Mouse (Mus musculus) hindbrain, embryonic 14.5 days (tissue): Measurements from ENCODE around the gene Olfr1184. TPM values are rescaled to one million over a fixed set of nuclear protein-coding genes. Genes with fewer than 3 reads are reported as not detected.
"Not testable (repeated sequence)": the region's sequence is repeated elsewhere in the genome, so short reads cannot be mapped to it uniquely, and the experiment has no call there.

Source experiments
- ATAC-seq: fragments of 200-750 bp; cut with Nextera tagmentation; 2 replicates; pipeline ENCODE4 v1.8.0; 2017; ENCODE audit warnings: moderate number of reproducible peaks, mild to moderate bottlenecking, moderate TSS enrichment, moderate library complexity; ENCODE audit not compliant: low FRiP score
- DNase-seq: peaks from one replicate; pipeline ENCODE4 v3.0.0-alpha.2; 2015; ENCODE audit warnings: low spot score
- H3K27ac ChIP-seq: fragments of 300-500 bp; sonication (generic); 2 replicates; pipeline ENCODE4 v1.5.1; 2014; ENCODE audit warnings: mild to moderate bottlenecking, moderate library complexity
- H3K27me3 ChIP-seq: fragments of 300-500 bp; sonication (generic); 2 replicates; pipeline ENCODE4 v1.6.1; 2014; ENCODE audit warnings: mild to moderate bottlenecking, low read length, mixed read lengths; ENCODE audit not compliant: control insufficient read depth, insufficient read depth
- H3K36me3 ChIP-seq: fragments of 300-500 bp; sonication (generic); replicated peaks from 2 replicates; pipeline ENCODE4 v1.6.1; 2014; ENCODE audit not compliant: control insufficient read depth, insufficient read depth
- H3K4me1 ChIP-seq: fragments of 300-500 bp; sonication (generic); replicated peaks from 2 replicates; pipeline ENCODE4 v1.6.1; 2014; ENCODE audit warnings: antibody characterized with exemption, low read length, mixed read lengths; ENCODE audit not compliant: control insufficient read depth, insufficient read depth
- H3K4me2 ChIP-seq: fragments of 300-500 bp; sonication (generic); replicated peaks from 2 replicates; pipeline ENCODE4 v1.6.1; 2014; ENCODE audit warnings: mild to moderate bottlenecking, moderate library complexity
- H3K4me3 ChIP-seq: fragments of 300-500 bp; sonication (generic); replicated peaks from 2 replicates; pipeline ENCODE4 v1.5.1; 2014; ENCODE audit warnings: mild to moderate bottlenecking, low read length
- H3K9ac ChIP-seq: fragments of 300-500 bp; sonication (generic); 2 replicates; pipeline ENCODE4 v1.6.1; 2014
- H3K9me3 ChIP-seq: fragments of 300-500 bp; sonication (generic); 2 replicates; pipeline ENCODE4 v1.6.1; 2016; ENCODE audit warnings: low read length; ENCODE audit not compliant: control insufficient read depth
- WGBS: fragments of 180-500 bp; shearing (Covaris S2); extraction: QIAGEN DNeasy Blood & Tissue Kit; methylation state at CpG from one replicate; pipeline ENCODE4 v1.1.7; 2014; 5-methylcytosine and 5-hydroxymethylcytosine counted together
- polyA plus RNA-seq: library from polyadenylated mRNA; unstranded; fragments of >200 nt; fragmentation: Nextera tagmentation; extraction: Ambion mirVana; gene quantifications from 2 replicates; pipeline ENCODE4 v1.2.1, GENCODE M21; 2014

The Olfr1184 gene
- polyA plus RNA-seq, result not detected in 2 replicates

- Histone ChIP-seq H3K36me3 (no peaks in the 10 kb centered on the region), H3K9me3 (no peaks in the 10 kb centered on the region), H3K4me1 (no peaks in the 10 kb centered on the region), H3K9ac (no peak within 1 kb of the TSS), H3K27me3 (no peaks in the 10 kb centered on the region), H3K4me2 (no peak within 1 kb of the TSS), H3K4me3 (no peak within 1 kb of the TSS), H3K27ac (no peak within 1 kb of the TSS)
- ATAC-seq, result no peak
- 94% methylated on average over 2 of the region's 2 CpGs for WGBS
- DNase-seq, result no peak
Measured at GRCm38 (mm10) chr2:88483298-88483697, at the start of gene Olfr1184. Gene Olfr1184, plus strand, starts transcription at chr2:88483598.

DNA sequence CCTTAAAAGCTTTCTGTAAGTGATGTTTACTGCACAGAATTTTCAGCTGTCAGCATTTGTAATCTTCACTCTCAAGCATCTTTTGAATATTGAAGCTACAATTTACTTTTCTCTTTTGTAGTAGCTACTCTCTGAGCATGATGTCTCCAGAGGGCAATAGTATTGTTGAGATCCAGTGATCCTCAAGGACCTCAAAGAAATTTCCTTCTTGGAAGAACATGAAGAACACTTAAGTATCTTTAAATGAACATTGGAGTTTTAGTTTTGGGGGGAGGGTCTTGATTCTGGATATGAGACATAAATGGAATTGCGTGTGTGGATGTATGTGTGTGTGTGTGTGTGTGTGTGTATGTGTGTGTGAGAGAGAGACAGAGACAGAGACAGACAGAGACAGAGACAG, 34.4 kb upstream of the Olfr1184 start, which contains the start of gene Gm13757:
Gm13757 (minus strand) TSS at position 101 of the 400 bp plus-strand sequence.
- H3K27ac ChIP-seq, result no peak within 1 kb of the TSS
- no peaks in the 10 kb centered on the region for H3K9me3 ChIP-seq
- no peak within 1 kb of the TSS for H3K4me3 ChIP-seq
- H3K4me1 ChIP-seq, result no peaks in the 10 kb centered on the region
- no peak for ATAC-seq
- H3K27me3 ChIP-seq, result no peaks in the 10 kb centered on the region
- DNase-seq, result no peak
- WGBS, result 100% methylated on average over 1 of the region's 1 CpGs
- no peaks in the 10 kb centered on the region for H3K36me3 ChIP-seq
- no peak within 1 kb of the TSS for H3K4me2 ChIP-seq
- H3K9ac ChIP-seq, result no peak within 1 kb of the TSS

DNA sequence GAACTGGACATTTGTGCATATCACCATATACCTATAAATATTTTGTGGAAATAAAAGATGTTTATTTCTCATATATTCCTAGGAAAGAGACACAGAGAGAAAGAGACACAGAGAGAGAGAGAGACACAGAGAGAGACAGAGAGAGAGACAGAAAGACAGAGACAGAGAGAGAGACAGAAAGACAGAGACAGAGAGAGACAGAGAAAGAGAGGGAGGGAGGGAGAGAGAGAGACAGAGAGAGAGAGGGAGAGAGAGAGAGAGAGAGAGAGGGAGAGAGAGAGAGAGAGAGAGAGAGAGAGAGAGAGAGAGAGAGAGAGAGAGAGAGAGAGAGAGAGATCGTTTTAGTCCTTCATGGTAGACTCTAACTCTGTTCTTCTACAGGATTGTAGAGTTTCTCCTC, 28.8 kb upstream of the Olfr1184 start, which contains the start of gene Olfr1183:
Olfr1183 (plus strand) TSS at position 301 of the 400 bp plus-strand sequence.
- not testable (repeated sequence) for H3K4me1 ChIP-seq, H3K36me3 ChIP-seq, H3K4me3 ChIP-seq, DNase-seq, ATAC-seq, H3K9me3 ChIP-seq, H3K27ac ChIP-seq, H3K9ac ChIP-seq, H3K27me3 ChIP-seq, H3K4me2 ChIP-seq
- WGBS, result 81% methylated on average over 1 of the region's 1 CpGs

DNA sequence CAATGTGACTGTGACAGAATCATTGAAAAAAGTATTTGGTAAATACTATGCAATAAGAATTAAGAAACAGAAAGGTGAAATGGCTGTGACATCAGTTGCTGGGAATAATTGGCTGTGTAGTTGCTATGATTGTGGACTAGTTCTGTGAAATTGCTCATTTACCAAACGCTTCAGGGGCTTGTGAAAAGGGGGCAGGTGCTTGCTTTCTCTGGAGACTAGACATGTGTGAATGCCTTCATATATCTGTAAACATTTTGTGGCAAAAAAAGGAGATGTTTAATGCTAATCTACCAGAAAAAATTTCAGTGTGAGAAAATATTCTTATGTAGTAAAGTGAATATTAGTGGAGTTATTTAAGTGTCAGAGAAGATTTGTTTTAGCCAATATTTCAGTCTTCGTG, 9.6 kb downstream of the Olfr1184 start, which contains the start of gene Olfr1185-ps1:
Olfr1185-ps1 (plus strand) TSS at position 301 of the 400 bp plus-strand sequence.
- Histone ChIP-seq H3K36me3 (no peaks in the 10 kb centered on the region), H3K4me2 (no peak within 1 kb of the TSS), H3K9ac (no peak within 1 kb of the TSS), H3K4me3 (no peak within 1 kb of the TSS), H3K9me3 (no peaks in the 10 kb centered on the region), H3K27ac (no peak within 1 kb of the TSS), H3K4me1 (no peaks in the 10 kb centered on the region), H3K27me3 (no peaks in the 10 kb centered on the region)
- DNase-seq (no peak), ATAC-seq (no peak)
- WGBS, result 77% methylated on average over 2 of the region's 2 CpGs

GRCm38 (mm10) chr2:88518251-88518650, 34.9 kb downstream of the Olfr1184 start, which contains the start of gene Olfr1186:
Gene Olfr1186, plus strand, starts transcription at chr2:88518551.
- 84% methylated on average over 2 of the region's 2 CpGs for WGBS
- Histone ChIP-seq H3K27me3 (no peaks in the 10 kb centered on the region), H3K27ac (no peak within 1 kb of the TSS), H3K4me2 (no peak within 1 kb of the TSS), H3K4me1 (no peaks in the 10 kb centered on the region), H3K9ac (no peak within 1 kb of the TSS), H3K4me3 (no peak within 1 kb of the TSS), H3K9me3 (no peaks in the 10 kb centered on the region), H3K36me3 (no peaks in the 10 kb centered on the region)
- ATAC-seq, result no peak
- no peak for DNase-seq

GRCm38 (mm10) chr2:88525720-88526119, 42.3 kb downstream of the Olfr1184 start:
- ATAC-seq, result no peak
- no peak for DNase-seq
- 80% methylated on average over 3 of the region's 3 CpGs for WGBS
- Histone ChIP-seq H3K36me3 (no peaks in the 10 kb centered on the region), H3K9me3 (no peaks in the 10 kb centered on the region), H3K9ac (no peak overlapping the region), H3K27ac (no peak overlapping the region), H3K4me1 (no peaks in the 10 kb centered on the region), H3K4me3 (no peak overlapping the region), H3K27me3 (no peaks in the 10 kb centered on the region), H3K4me2 (no peak overlapping the region)

Other genes starting within 250 kb of the Olfr1184 start
- gene Olfr1173, start 203.7 kb upstream of the Olfr1184 start, polyA plus RNA-seq, result not detected in 2 replicates
- not detected in 2 replicates for gene Olfr1174-ps, start 168.5 kb upstream of the Olfr1184 start, polyA plus RNA-seq
- gene Olfr1175-ps, start 156.4 kb upstream of the Olfr1184 start, polyA plus RNA-seq, result not detected in 2 replicates
- not detected in 2 replicates for gene Olfr1176, start 146.9 kb upstream of the Olfr1184 start, polyA plus RNA-seq
- not detected in 2 replicates for gene Olfr1177-ps, start 137.1 kb upstream of the Olfr1184 start, polyA plus RNA-seq
- gene Olfr1178, start 96.5 kb upstream of the Olfr1184 start, polyA plus RNA-seq, result not detected in 2 replicates
- gene Olfr1179, start 77.1 kb upstream of the Olfr1184 start, polyA plus RNA-seq, result not detected in 2 replicates
- not detected in 2 replicates for gene Olfr1180, start 64.4 kb upstream of the Olfr1184 start, polyA plus RNA-seq
- not detected in 2 replicates for gene Olfr1181, start 57.4 kb upstream of the Olfr1184 start, polyA plus RNA-seq
- gene Gm13757, start 34.5 kb upstream of the Olfr1184 start, polyA plus RNA-seq, result not detected in 2 replicates
- gene Olfr1183, start 28.7 kb upstream of the Olfr1184 start, polyA plus RNA-seq, result not detected in 2 replicates
- not detected in 2 replicates for gene Olfr1185-ps1, start 9.7 kb downstream of the Olfr1184 start, polyA plus RNA-seq
- not detected in 2 replicates for gene Olfr1186, start 35.0 kb downstream of the Olfr1184 start, polyA plus RNA-seq
- gene Olfr1188, start 73.3 kb downstream of the Olfr1184 start, polyA plus RNA-seq, result not detected in 2 replicates
- gene Olfr1189, start 102.9 kb downstream of the Olfr1184 start, polyA plus RNA-seq, result not detected in 2 replicates
- not detected in 2 replicates for gene Olfr1191-ps1, start 156.9 kb downstream of the Olfr1184 start, polyA plus RNA-seq
- not detected in 2 replicates for gene Olfr1192-ps1, start 164.9 kb downstream of the Olfr1184 start, polyA plus RNA-seq
- not detected in 2 replicates for gene Olfr1193, start 192.0 kb downstream of the Olfr1184 start, polyA plus RNA-seq
- not detected in 2 replicates for gene Olfr1195, start 205.6 kb downstream of the Olfr1184 start, polyA plus RNA-seq
- not detected in 2 replicates for gene Olfr1196, start 221.0 kb downstream of the Olfr1184 start, polyA plus RNA-seq
- not detected in 2 replicates for gene Olfr1197, start 248.8 kb downstream of the Olfr1184 start, polyA plus RNA-seq